ENCODE assay signal across 9 mouse cellular contexts in genomic region chr3:105403410-105404076, GRCm38 (mm10). TPM values are rescaled to one million over a fixed set of nuclear protein-coding genes. Genes with fewer than 3 reads are reported as not detected.
A peak's percentile ranks its signal among the peaks of the same experiment; 100 is the strongest.
DNase-seq lines count a peak whose midpoint lies in the region; ATAC-seq and TF ChIP-seq lines count a peak whose summit lies in the region.
"Had no signal": no experiment of that assay in that cellular context is flagged by ENCODE, and none has a peak within 500 bp of the region (broad histone marks: within the 10 kb centered on the region; RNA-seq: fewer than 3 reads in every experiment).

No protein-coding gene starts in this region.

- peaks cover 2% of the 10 kb centered on the region; the same call in 1 of the 2 replicates for H3K4me1 ChIP-seq in lung, embryonic 16.5 days (replicated peaks; ENCODE audit: control insufficient read depth, insufficient read depth, low read length)
- no peaks in the 10 kb centered on the region for H3K4me1 ChIP-seq in embryonic facial prominence, embryonic 11.5 days (ENCODE audit: control insufficient read depth, insufficient read depth, low read length)
- H3K4me1 ChIP-seq in hindbrain, postnatal 0 days (ENCODE audit: insufficient read depth, low read length) = no peaks in the 10 kb centered on the region; the same call in 1 of the 2 replicates
- H3K4me1 ChIP-seq: liver, embryonic 13.5 days had no signal

- no peak overlapping the region for H3K9ac ChIP-seq in lung, embryonic 16.5 days (ENCODE audit: low read length)
- H3K9ac ChIP-seq in embryonic facial prominence, embryonic 11.5 days (replicated peaks; ENCODE audit: low read length) = no peak overlapping the region
- H3K9ac ChIP-seq in hindbrain, postnatal 0 days (replicated peaks; ENCODE audit: low read length) = no peak overlapping the region
- H3K9ac ChIP-seq: liver, embryonic 13.5 days had no signal

- no peak overlapping the region for H3K4me2 ChIP-seq in lung, embryonic 16.5 days (ENCODE audit: low read depth, low read length)
- H3K4me2 ChIP-seq in embryonic facial prominence, embryonic 11.5 days (ENCODE audit: low read depth, low read length) = no peak overlapping the region
- H3K4me2 ChIP-seq in hindbrain, postnatal 0 days (ENCODE audit: low read depth, low read length) = no peak overlapping the region
- H3K4me2 ChIP-seq: liver, embryonic 13.5 days had no signal

- no peak overlapping the region for H3K27ac ChIP-seq in lung, embryonic 16.5 days (ENCODE audit: low read length)
- no peak overlapping the region for H3K27ac ChIP-seq in embryonic facial prominence, embryonic 11.5 days (replicated peaks; ENCODE audit: low read depth, low read length)
- H3K27ac ChIP-seq in hindbrain, postnatal 0 days = no peak overlapping the region
- H3K27ac ChIP-seq: liver, embryonic 13.5 days had no signal

- no peaks in the 10 kb centered on the region for H3K36me3 ChIP-seq in lung, embryonic 16.5 days (ENCODE audit: control insufficient read depth, insufficient read depth, low read length)
- H3K36me3 ChIP-seq in embryonic facial prominence, embryonic 11.5 days (replicated peaks; ENCODE audit: control insufficient read depth, insufficient read depth, low read depth, low read length) = no peaks in the 10 kb centered on the region
- H3K36me3 ChIP-seq in hindbrain, postnatal 0 days (ENCODE audit: insufficient read depth, low read length) = no peaks in the 10 kb centered on the region
- H3K36me3 ChIP-seq: liver, embryonic 13.5 days had no signal

- ATAC-seq in lung, embryonic 16.5 days (ENCODE audit: low read depth) = peak; percentile 27
- ATAC-seq in embryonic facial prominence, embryonic 11.5 days (replicated peaks; ENCODE audit: insufficient number of reproducible peaks, low FRiP score, low TSS enrichment, low read depth) = no peak
- ATAC-seq in hindbrain, postnatal 0 days = no peak

- peak; percentile 58 for TF ChIP-seq CTCF in hindbrain, postnatal 0 days (IDR thresholded peaks at IDR 0.05; ENCODE audit: low read depth)

- DNase-seq in lung, adult 18-20 months = no peak
- DNase-seq in embryonic facial prominence, embryonic 11.5 days (ENCODE audit: low spot score) = peak; percentile 52
- DNase-seq in hindbrain, postnatal 0 days (ENCODE audit: low spot score) = peak; percentile 23
- DNase-seq in retina, postnatal 1 day = peak; percentile 81
- no peak for DNase-seq in adrenal gland, adult 2 months
- DNase-seq in gastrocnemius, adult 18-20 months (ENCODE audit: low spot score) = no peak
- no peak for DNase-seq in layer of hippocampus, adult 9-11 months

- no peak overlapping the region for H3K4me3 ChIP-seq in lung, embryonic 16.5 days (ENCODE audit: low read length)
- no peak overlapping the region for H3K4me3 ChIP-seq in embryonic facial prominence, embryonic 11.5 days (ENCODE audit: low read depth, low read length)
- no peak overlapping the region for H3K4me3 ChIP-seq in hindbrain, postnatal 0 days (ENCODE audit: low read length)
- H3K4me3 ChIP-seq: liver, embryonic 13.5 days had no signal

- no peaks in the 10 kb centered on the region for H3K27me3 ChIP-seq in lung, embryonic 16.5 days (ENCODE audit: control insufficient read depth, insufficient read depth, low read depth, low read length)
- H3K27me3 ChIP-seq in embryonic facial prominence, embryonic 11.5 days (ENCODE audit: control insufficient read depth, insufficient read depth, low read length) = no peaks in the 10 kb centered on the region
- H3K27me3 ChIP-seq in hindbrain, postnatal 0 days (ENCODE audit: insufficient read depth, low read length) = no peaks in the 10 kb centered on the region
- H3K27me3 ChIP-seq: liver, embryonic 13.5 days had no signal

- no peaks in the 10 kb centered on the region for H3K9me3 ChIP-seq in lung, embryonic 16.5 days (ENCODE audit: control insufficient read depth, low read length)
- no peaks in the 10 kb centered on the region for H3K9me3 ChIP-seq in embryonic facial prominence, embryonic 11.5 days (replicated peaks; ENCODE audit: control insufficient read depth, low read length)
- no peaks in the 10 kb centered on the region for H3K9me3 ChIP-seq in hindbrain, postnatal 0 days (ENCODE audit: low read length)
- H3K9me3 ChIP-seq: liver, embryonic 13.5 days had no signal

- 66% methylated on average over 5 of the region's 5 CpGs for WGBS in lung, embryonic 16.5 days
- 69% methylated on average over 5 of the region's 5 CpGs for WGBS in embryonic facial prominence, embryonic 11.5 days
- WGBS in hindbrain, postnatal 0 days = 33% methylated on average over 5 of the region's 5 CpGs

RNA-seq across cellular contexts. Expression of gene Kcnd3, which starts 48.6 kb away (rescaled TPM):
- 0.21 and 0.26 TPM in 2 replicates for polyA plus RNA-seq in lung, embryonic 16.5 days (2015; fragmentation: Nextera tagmentation; extraction: Ambion mirVana)
- polyA plus RNA-seq in embryonic facial prominence, embryonic 11.5 days (2014; fragmentation: Nextera tagmentation; extraction: Ambion mirVana) = 0.53 and 0.59 TPM in 2 replicates
- total RNA-seq in hindbrain, postnatal 0 days (2014; rRNA removed) = 71.8 TPM in 2 replicates
- 8.4 and 8.6 TPM in 2 replicates for polyA plus RNA-seq in hindbrain, postnatal 0 days (2015; fragmentation: Nextera tagmentation; extraction: Ambion mirVana)
- 1 to 10 TPM; 4.1 to 9.5 TPM for total RNA-seq in adrenal gland, adult 2 months (2021)
- 2.3 and 3.5 TPM in 2 replicates for polyA plus RNA-seq in adrenal gland, adult 2 months (2012; rRNA removed)
- total RNA-seq in gastrocnemius, adult 18-20 months (2021) = under 1 TPM; 0.05 to 0.14 TPM

Comparison
In these comparisons a context has a peak if more than half of its experiments do, and no peak if none do; other contexts are left out.
1. DNase-seq: peak in embryonic facial prominence, embryonic 11.5 days (single experiment), hindbrain, postnatal 0 days (single experiment) and retina, postnatal 1 day (single experiment); none in lung, adult 18-20 months (0 of 2), adrenal gland, adult 2 months (single experiment), gastrocnemius, adult 18-20 months (single experiment) and layer of hippocampus, adult 9-11 months (single experiment).